Mouse (Mus musculus) yolk sac, embryonic 10.5 days (tissue): ENCODE measurements around the gene Kmt2e.
"Not testable (repeated sequence)": the region's sequence is repeated elsewhere in the genome, so short reads cannot be mapped to it uniquely, and the experiment has no call there.

Experiments
- DNase-seq: peaks from one replicate; pipeline ENCODE4 v3.0.0-alpha.2; 2017; ENCODE audit warnings: low spot score

Kmt2e gene

DNA sequence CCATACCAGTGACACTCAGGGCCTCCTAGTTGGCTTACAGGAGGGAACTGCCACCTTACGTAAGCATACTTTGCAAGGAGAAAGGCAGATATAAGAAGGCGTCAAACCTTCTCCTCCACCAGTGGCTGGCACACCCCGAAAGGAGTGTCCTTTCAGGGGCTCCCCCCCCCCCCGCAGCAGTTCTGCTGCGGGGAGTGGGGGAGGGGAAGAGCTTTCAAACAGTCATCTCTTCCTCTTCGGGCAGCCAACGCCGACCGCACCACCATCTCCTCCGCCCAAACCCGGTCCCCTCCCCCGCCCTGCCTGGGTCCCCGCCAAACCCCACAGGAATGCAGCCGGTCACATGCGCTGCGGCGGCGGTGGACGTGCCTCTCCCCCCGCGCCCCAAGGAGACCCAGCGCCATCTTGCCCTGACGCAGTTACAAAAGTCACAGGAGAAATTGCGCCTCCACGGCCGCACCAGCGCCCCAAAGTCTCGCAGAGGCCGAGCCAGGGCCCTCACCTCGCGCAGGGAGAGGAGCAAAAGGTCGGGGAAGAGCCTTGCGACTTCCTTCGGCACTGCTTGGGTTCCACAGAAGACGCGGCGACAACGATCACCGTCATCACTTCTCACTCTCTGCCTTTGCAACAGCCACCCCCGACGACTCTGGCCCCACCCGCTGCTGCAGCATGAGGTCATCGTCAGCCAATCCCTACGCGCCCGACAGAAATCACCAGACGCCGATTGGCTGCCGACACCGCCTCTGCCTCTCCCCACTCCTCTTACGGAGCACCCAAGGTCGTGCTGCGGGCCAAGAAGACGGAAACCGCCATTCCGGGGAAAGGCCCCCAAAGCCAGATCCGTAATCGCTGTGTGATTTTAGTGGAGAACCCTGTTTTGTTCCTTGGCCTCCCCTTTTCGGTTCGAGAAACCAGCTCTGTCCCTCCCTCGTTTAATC, 1.3 kb upstream of the Kmt2e start:
- peak; percentile 99 for DNase-seq

DNA sequence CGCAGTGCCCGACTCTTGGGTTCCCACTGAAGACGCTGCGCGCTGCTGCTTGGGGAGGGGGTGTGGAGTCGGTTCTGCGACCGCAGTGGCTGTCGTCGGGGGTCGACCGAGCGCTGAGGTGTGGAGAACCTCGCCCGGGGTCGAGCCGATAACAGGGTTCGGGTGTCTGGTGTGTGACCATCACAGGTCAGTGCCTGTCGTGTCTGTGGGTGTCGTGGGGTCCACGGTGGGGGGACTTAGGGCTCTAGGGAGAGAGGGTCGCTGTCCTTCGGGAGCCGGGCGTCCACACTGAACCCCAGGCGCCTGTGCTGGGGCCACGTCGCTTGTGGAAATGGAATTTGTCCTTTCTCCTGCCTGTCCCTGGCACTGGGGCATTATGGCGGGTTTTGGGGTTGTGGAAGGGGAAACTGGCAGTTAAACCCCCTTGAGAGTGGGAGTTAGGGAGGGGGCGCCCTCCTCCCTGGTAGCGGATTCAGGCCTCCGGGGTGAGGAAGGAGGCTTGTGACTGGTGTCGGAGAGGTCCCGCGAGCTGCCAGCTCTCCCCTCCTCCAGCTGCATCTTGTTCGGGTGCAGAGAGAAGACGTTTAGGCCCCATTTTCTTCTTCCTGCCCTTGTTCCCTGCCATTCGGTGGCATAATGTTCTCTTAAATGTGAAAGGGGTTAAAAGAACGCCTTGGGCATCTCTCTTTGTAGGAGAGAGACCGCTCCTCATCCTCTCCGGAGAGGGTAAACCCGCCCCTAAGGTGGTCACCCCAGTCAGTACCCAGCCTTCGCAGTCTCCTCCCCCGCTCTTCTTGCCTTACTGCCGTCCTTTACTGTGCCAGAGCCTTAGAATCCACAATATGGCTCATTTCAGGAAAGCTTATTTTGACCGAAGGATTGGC, 599 bp downstream of the Kmt2e start:
- DNase-seq: peak; percentile 66

DNA sequence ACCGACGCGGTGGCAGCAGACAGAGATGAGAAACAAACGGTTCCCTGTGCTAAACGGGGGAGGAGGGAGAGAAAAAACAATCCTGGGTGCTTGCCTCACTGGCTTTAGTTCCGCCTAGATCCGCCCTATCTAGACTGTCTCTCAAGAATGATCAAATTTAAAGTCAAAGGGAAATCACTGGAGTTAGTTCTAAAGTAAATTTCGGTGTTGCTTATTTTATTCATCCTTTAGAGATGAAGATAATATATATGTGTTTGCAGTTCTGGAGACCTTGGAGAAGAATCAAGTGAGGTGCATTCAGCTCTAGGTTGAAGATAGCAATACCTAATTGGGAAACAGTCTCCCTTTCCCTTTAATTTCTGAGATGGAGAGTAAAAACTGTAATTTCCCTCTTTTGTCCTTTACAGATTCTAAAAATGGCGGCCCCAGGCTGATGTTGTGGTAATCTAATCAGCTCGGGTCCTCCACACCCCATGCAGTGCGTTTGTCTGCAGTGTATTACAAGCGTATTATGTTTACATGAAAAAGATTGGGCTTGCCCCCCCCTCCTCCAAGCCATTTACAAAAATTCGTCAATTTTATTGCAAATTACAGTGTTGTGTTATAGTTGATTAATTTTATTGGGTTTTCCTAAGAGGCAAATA, 1.4 kb downstream of the Kmt2e start:
- no peak for DNase-seq

DNA sequence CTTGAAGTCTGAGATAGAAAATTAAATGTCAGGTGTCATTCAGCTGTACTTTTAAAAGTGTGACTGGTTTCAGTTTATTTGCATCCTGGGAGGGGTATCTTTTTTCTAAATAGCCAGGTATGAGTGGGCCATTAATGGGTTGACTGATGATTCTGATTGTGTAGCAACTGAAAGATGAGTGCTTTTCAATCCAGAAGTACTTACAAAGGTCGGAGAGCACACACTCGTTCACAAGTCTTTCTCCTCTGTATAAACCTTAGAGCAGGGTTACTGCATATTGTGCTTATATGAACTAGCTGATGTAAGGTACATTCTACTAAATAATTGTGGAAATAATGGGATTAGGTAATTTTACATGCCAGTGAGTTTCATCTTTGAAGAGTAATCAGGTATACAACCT, 2.5 kb downstream of the Kmt2e start:
- DNase-seq: no peak

DNA sequence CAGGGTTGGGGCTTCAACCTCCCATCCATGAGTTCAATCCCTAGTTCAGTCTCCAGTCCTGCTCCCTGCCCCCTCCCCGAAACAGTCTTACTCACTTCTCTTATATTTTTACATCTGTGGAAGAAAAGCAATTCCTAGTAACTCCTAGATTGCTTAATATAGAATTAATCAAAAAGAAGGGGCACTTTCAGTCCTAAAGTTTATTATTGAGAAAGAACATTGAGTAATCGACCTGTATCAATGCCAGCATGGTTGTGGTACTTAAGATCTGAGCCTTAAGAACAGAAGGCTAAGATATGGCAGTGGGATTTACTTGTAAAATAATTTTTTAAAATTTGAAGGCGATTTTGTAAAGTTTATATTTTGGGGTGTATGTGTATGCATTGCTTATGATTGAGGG, 5.6 kb downstream of the Kmt2e start:
- no peak for DNase-seq

DNA sequence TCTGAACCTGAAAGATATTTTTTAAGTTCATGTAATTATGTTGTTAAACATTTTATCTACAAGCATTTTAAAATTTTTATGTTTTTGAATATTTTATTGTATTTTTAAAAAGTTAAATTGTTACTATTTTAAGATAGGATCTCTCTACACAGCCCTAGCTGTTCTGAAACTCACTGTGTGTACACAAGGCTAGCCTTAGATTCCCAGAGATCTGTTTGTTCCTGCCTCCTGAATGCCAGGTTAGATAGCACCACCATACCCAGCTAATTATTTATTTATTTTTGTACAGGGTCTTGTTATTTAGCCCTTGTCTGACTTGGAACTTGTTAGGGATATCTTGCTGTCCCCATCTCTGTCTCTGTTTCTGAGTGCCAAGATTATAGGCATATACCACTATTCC, 6.3 kb downstream of the Kmt2e start:
- DNase-seq: no peak

DNA sequence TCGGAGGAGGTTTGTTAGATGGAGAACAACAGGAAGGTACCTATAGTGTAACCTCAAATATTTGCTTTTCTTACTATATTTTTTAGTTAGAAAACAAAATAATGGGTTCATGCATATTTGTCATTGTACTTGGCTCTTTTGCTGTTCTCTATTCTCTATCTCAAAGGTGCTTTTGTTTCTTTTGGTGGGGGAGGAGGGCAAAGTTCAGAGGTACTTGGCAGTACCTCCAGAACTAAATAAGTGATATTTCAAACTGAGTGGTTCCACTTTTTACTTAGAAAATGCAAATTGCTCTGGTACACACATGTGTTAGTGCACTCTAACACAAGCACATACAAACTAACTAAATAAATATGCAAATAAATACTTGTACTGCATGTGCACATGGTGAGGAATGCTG, 7.7 kb downstream of the Kmt2e start:
- DNase-seq: no peak

DNA sequence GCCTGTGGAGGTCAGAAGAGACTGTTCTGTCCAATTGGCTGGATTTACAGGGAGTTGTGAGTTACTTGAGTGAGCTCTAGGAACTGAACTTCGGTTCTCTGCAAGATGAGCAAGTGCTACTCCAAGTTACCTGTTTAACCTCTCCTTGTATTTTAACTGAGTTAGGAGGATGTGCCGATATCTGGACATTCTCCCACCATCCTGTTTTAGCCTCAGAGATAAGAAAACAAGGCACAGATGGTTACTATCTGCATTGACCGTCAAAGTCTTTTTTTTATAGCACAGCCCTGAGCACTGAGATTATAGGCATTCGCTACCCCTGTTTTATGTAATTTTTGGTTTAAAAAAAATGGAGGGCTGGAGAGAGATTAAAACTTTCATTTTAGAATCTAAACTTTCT, 10.2 kb downstream of the Kmt2e start:
- DNase-seq: no peak

DNA sequence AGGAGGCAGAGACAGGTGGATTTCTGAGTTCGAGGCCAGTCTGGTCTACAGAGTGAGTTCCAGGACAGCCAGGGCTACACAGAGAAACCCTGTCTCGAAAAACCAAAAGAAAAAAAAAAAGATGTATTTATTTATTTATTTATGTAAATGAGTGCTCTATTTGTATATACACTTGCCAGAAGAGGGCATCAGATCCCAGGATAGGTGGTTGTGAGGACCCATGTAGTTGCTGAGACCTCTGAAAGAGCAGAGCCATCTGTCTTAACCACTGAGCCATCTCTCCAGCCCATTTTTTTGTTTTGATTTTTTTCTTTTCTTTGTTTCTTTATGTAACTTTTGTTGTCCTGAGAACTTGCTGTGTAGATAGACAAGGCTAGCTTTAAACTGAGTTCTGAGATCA, 19.3 kb downstream of the Kmt2e start:
- not testable (repeated sequence) for DNase-seq

DNA sequence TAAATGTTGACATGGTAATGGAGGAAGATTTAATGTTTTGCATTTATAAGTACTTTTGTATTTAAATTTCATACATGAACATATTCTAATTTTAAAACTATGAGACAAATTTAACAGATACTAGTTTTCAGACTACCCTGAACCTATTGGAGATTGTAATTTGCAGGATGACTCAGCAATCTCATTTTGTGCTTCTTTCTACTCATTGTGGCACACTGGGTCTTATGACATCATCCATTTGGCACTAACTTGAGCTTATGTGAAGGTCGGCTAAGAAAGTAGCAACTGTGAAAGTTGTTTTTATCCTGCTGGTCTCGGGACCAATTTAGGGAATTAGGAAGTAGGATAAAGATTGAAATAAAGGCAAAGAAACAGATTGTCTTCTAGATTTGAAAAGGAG, 27.4 kb downstream of the Kmt2e start:
- DNase-seq: no peak

DNA sequence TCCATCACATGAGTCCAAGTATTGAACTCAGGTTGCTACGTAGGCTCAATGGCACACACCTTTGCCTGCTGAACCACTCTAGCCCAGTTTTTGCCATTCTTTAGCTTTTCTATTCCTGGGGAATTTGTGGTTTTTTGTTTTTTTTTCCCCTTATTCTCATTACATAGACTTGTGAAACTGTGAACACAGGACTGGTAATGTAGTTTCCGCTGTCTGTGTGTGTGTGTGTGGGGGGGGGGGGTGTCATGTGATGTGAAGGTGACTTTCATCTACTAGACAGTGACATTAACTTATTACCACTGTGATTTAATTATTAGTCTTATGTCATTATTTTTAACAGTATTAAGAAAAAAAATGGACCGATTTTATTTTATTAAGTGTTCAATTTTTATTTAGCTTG, 30.0 kb downstream of the Kmt2e start:
- DNase-seq: no peak

DNA sequence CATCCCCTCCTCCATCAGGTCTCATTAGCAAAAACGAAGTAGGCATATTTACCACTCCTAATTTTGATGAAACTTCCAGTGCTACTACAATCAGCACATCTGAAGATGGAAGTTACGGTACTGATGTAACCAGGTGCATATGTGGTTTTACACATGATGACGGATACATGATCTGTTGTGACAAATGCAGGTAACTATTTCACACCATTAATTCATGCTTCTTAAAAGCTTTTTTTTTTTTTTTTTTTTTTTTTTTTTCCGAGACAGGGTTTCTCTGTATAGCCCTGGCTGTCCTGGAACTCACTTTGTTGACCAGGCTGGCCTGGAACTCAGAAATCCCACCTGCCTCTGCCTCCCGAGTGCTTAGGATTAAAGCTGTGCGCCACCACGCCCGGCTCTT, 30.5 kb downstream of the Kmt2e start:
- no peak for DNase-seq

DNA sequence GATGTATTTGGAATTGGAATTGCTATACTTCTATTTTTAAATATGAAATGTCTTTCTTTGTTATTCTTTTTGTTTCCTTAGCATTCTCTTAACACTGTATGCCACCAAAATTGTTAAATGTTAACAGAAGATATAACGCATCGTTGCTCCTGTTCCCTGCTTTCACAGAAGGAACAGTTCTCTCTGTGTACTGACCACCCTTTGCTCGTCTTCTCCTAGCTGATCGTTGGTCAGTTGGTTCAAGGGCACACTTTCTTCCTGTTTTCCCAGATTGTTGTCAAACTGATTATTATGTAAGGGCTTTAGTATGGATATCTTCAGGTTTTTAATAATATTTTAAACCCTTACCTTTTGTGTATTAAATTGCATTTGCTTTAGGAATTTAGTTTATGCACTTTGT, 32.3 kb downstream of the Kmt2e start:
- DNase-seq: no peak

DNA sequence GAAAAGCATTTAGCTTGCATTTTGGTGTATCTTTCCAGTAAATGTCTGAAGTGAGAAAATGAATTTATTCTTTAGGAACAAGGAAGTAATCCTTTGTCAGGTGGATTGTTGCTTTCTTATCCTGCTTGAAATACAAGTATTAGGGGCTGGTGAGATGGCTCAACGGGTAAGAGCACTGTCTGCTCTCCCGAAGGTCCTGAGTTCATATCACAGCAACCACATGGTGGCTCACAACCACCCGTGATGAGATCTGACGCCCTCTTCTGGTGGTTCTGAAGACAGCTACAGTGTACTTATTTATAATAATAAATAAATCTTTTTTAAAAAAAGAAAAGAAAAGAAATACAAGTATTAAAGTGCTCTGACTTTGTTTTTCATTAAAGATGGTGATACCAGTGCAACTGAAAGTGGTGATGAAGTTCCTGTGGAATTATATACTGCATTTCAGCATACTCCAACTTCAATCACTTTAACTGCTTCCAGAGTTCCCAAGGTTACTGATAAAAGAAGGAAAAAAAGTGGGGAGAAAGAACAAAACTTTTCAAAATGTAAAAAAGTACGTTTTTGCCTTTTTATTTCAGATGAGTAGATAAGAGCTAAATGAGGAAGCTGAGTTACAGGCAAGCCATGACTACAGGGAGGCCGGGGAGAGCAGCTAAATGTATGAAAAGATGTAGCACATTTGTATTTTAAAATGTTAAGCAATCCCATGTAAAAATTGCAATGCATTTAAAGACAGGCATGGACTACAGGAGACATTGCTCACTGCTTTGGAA, 39.0 kb downstream of the Kmt2e start:
- DNase-seq: no peak

DNA sequence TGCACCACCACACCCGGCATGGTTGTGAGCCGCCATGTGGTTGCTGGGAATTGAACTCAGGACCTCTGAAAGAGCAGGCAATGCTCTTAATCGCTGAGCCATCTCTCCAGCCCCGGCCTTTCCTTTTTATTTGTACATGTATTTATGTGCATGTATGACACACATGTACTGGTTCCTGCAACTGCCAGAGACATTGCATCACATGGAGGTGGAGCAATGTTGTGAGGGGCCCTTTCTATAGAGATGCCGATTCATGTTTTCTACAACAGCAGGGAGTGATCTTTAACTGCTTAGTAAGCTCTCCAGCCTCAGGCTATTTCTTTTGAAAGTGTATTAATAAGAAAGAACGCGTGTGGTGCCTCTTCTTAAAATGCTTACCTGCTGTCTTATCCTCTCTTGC, 49.6 kb downstream of the Kmt2e start:
- DNase-seq: no peak

DNA sequence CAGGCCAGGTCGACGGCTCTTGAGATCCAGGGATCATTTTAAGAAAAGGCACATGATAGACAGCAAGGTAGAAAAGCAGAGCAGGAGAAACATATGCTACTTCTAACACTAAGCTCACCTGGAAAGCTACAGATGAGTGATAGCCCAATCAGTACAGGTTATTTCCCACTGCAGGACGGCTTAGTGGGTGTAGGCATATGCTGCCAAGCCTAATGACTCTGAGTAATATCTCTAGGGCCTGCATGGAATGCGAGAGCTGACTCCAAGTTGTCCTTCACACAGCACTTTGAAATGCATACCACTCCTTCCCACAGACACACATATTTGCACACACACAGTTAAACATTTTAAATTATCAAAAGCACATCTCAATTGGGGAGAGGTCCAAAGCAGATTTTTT, 55.0 kb downstream of the Kmt2e start:
- no peak for DNase-seq

DNA sequence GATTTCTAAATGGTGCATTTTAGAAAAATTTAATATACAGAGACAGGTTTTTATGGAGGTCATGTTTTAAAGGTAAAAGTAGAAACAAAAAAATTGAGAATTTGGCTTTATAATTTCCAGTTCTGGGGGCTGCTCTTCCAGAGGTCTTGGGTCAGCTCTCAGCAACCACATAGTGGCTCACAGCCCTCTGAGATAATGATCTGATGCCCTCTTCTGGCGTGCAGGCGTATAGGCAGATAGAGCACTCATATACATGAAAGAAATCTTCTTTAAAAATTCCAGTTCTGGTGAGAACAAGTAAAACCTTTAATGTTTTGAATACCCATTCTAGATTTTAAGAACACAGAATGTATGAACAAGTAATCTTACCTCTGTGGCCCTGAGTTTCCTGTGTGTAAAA, 56.6 kb downstream of the Kmt2e start:
- DNase-seq: no peak

DNA sequence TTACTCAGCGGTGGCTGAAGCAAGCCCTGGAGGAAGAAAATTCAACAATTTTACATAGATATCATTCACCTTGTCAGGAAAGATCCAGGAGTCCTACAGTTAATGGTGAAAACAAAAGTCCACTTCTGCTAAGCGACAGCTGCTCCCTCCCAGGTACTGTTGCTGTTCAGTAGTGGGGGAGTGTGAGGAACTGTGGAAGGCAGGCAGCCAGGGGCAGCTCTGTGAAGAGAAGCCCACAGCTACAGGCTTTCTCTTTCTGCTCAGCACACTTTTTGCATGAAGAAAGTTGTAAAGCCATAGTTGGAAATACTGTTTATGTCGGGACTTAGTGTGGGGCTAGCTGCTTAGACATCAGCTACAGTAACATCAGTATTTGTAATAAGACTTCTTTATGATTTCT, 62.2 kb downstream of the Kmt2e start:
- no peak for DNase-seq

DNA sequence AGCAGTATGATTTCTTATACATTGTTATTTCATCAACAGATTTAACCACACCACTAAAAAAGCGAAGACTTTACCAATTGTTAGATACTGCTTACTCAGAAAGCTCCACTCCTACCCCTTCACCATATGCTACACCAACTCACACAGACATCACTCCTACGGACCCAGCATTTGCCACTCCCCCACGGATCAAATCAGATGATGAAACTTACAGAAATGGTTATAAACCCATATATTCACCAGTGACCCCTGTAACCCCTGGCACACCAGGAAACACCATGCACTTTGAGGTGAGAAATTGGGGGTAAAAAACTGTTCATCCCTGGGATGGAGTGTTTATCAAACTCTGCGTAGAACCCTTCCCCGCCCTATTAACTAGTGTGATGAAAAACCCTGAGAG, 62.7 kb downstream of the Kmt2e start:
- DNase-seq: no peak

DNA sequence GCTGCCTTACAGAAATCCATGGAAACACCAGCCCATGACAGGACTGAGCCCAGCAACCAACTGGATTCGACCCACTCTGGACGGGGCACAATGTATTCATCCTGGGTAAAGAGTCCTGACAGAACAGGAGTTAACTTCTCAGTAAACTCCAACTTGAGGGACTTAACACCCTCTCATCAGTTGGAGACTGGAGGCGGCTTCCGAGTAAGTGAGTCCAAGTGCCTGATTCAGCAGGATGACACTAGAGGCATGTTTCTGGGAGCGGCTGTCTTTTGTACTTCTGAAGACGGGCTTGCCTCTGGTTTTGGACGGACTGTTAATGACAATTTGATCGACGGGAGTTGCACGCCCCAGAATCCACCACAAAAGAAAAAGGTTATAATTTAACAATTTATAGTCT, 63.7 kb downstream of the Kmt2e start:
- DNase-seq: no peak

DNA sequence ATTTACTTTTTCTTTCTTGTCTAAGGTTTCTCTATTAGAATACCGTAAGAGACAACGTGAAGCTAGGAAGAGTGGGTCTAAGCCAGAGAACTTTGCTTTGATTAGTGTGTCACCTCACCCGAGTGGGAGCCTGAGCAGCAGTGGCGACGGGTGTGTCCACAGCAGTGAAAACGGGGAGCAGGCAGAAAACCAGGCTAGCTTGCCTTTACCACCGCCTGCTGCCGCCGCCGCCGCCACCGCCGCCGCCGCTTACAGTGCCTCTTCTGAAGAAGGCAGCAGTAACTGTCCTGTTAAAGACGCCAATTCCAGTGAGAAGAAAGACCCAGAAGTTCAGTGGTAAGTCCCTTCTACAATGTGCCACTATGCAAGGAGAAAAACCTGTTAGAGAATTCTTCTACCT, 65.0 kb downstream of the Kmt2e start:
- no peak for DNase-seq

DNA sequence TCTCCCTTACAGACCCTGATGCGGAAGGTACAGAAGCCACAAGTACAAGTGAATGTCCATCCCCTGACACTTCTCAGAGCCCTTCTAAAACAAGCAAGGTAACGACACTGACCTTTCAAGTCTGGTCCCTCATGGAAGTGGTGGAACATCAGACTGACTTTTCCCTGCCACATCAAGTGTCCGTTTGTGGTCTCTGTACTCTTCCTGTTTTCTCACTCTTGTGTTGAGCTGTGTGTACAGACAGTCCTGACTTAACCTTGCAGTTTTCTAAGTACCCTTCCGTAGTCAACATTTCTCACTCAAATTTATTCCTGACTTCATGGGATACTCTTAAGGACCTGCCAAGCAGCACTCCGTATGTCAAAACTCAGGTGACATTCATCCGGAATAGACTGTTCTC, 66.5 kb downstream of the Kmt2e start:
- no peak for DNase-seq
